Mouse (Mus musculus): ENCODE measurements around the gene Otud1. TPM values are rescaled to one million over a fixed set of nuclear protein-coding genes. Genes with fewer than 3 reads are reported as not detected.

Gene Otud1
- polyA plus RNA-seq (2012; rRNA removed), result 3.2 and 3.9 TPM in 2 replicates

GRCm38 (mm10) chr2:19657158-19657874 lies at the start of gene Otud1:
Otud1 (plus strand) TSS chr2:19657752.

Other genes with a start within 250 kb of the Otud1 start
- 0.21 TPM in 1 of 2 replicates, not detected in the other for gene Ptf1a, start 212.1 kb upstream of the Otud1 start, polyA plus RNA-seq (2012; rRNA removed)
- 0.05 TPM in 1 of 2 replicates, not detected in the other for gene 4921504E06Rik, start 103.8 kb upstream of the Otud1 start, polyA plus RNA-seq (2012; rRNA removed)